Mouse (Mus musculus) left cerebral cortex, adult 2 months (tissue): ENCODE data around the gene Mgat2. TPM values are rescaled to one million over a fixed set of nuclear protein-coding genes. Genes with fewer than 3 reads are reported as not detected.
A peak's percentile ranks its signal among the peaks of the same experiment; 100 is the strongest.
"Not testable (repeated sequence)": the region's sequence is repeated elsewhere in the genome, so short reads cannot be mapped to it uniquely, and the experiment has no call there.

ENCODE experiments used
- DNase-seq, 2 experiments: peaks; one replicate each; pipeline ENCODE4 v3.0.0; 2021 to 2022; ENCODE audit warnings: low spot score in 2 of 2, mixed read lengths in 1 of 2; ENCODE audit errors: extremely low spot score in 1 of 2
- H3K27ac ChIP-seq: fragments of 200-600 bp; 2 replicates; pipeline ENCODE4 v1.8.1; 2022
- H3K4me3 ChIP-seq: fragments of 200-600 bp; 2 replicates; pipeline ENCODE4 v1.8.1; 2022
- CTCF ChIP-seq: fragments of 200-600 bp; IDR thresholded peaks from 2 replicates; pipeline ENCODE4 v1.8.1; 2022; ENCODE audit warnings: antibody characterized with exemption, mild to moderate bottlenecking, moderate library complexity
- intact Hi-C: fragments of 180-260 bp; cut with DNase I; formaldehyde crosslinking; loops from one replicate; pipeline ENCODE4 v1.15.1; 2025
- total RNA-seq, 2 experiments: library from RNA; stranded (reverse); gene quantifications; 2 replicates each; pipeline ENCODE4 v1.2.3; 2021

Gene Mgat2
- total RNA-seq, 2 experiments from 2014 or later = 27.0 to 28.9 TPM

DNA sequence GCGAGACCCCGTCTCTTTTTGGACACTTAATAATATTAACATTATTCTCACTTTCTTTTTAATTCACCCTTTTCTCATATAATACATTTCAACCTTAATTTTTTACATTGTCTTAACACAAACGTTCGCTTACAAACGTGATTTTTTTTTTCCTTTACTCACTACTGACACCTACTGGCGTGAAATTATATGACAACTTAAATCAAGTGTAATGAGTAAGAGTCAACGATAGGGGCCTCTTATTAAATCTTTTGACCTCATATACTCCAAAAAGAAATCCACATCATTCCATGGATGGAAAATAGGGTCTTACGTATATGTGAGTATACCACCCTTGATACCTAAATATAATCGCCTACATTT, 24.4 kb upstream of the Mgat2 start:
- 0 out of 2 replicates have a peak overlapping the region, but pooled peaks have one; percentile 13 for H3K4me3 ChIP-seq
- intact Hi-C loops = loop anchor here (1.0 kb wide), 1 partner anchor 38 kb away; the partner anchor contains the start of gene Gm49383
- TF ChIP-seq CTCF = peak; percentile 83
- no peak for DNase-seq
- H3K27ac ChIP-seq = no peak overlapping the region

GRCm38 (mm10) chr12:69160677-69161076, 23.3 kb upstream of the Mgat2 start:
- H3K4me3 ChIP-seq, intact Hi-C loops, DNase-seq, H3K27ac ChIP-seq: not testable (repeated sequence)

- intact Hi-C loops, DNase-seq, H3K27ac ChIP-seq, H3K4me3 ChIP-seq: not testable (repeated sequence)
Observed at GRCm38 (mm10) chr12:69163586-69163985, 20.4 kb upstream of the Mgat2 start.

- no peak for TF ChIP-seq CTCF
- DNase-seq = no peak
- Histone ChIP-seq H3K4me3 (no peak overlapping the region), H3K27ac (no peak overlapping the region)
- intact Hi-C loops = no loop called here
Observed at GRCm38 (mm10) chr12:69164904-69165303, 19.1 kb upstream of the Mgat2 start.

DNA sequence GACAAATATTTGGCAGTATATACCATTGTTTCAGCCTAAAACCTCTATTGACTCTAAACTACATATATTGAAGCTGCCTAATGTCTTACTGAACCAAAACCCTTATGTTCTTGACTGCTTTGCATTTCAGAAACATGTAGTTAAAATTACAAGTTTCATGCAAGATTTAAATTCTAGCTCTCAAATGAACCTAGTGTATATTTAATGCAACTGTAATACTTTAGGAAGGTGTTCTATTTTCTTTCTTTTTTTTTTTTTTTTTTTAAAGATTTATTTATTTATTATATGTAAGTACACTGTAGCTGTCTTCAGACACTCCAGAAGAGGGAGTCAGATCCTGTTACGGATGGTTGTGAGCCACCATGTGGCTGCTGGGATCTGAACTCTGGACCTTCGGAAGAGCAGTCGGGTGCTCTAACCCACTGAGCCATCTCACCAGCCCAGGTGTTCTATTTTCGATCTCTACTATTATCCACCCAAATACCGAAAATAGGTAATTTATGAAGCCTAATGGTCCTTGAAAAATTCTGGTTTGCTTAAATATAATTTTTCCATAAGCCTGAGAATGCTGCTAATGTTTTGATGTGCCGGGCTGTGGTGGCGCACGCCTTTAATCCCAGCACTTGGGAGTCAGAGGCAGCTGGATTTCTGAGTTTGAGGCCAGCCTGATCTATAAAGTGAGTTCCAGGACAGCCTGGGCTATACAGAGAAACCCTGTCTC, 16.9 kb upstream of the Mgat2 start:
- intact Hi-C loops, H3K4me3 ChIP-seq, H3K27ac ChIP-seq, DNase-seq: not testable (repeated sequence)

DNA sequence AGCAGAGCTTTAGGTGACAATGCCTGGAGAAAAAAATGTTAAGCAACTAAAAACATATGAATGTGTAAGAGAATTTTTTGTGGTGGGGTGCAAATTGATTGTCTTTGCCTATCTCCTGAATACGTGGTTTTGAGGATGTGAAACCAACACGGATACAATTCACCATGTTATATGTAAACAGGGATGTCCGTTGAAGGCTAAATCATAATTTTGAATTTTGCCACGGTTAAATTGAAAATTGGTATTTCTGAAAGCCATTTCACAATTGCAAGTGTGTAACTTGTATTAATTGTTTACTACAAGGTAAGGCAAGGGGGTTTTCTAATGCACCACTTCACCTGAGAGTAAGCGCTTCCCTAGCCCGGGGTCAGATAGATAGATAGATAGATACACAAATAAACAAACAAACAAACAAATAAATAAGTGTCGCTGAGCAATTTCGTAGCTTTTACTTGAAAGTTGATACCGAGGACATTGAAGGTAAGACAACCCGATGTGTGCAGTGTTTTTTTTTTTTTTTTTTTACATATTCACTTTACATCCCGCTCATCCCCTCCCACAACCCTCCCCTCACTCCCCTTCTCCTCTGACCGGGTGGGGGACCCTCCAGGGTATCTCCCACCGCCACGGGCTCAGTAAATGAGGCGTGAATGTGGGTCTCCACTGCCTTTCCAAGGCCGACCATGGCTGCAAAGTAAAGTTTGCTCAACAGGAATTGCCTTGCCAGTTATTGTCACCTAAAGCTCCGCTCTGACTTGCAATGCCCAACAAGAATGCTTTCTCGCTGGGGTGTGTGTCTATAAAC, 16.1 kb upstream of the Mgat2 start:
- Histone ChIP-seq H3K4me3 (peak overlapping the region; percentile 80), H3K27ac (peak overlapping the region; percentile 99)
- no peak for DNase-seq
- intact Hi-C loops = no loop called here
- no peak for TF ChIP-seq CTCF

GRCm38 (mm10) chr12:69168461-69169106, 15.4 kb upstream of the Mgat2 start, which contains the start of gene Lrr1:
TSS of gene Lrr1 (plus strand) at chr12:69168814.
- intact Hi-C loops = no loop called here
- DNase-seq = peak; percentile 76 to 83
- no peak; the same call in 1 of the 2 replicates for TF ChIP-seq CTCF
- H3K27ac ChIP-seq = peak within 1 kb of the TSS; percentile 99
- H3K4me3 ChIP-seq = peak within 1 kb of the TSS; percentile 80

DNA sequence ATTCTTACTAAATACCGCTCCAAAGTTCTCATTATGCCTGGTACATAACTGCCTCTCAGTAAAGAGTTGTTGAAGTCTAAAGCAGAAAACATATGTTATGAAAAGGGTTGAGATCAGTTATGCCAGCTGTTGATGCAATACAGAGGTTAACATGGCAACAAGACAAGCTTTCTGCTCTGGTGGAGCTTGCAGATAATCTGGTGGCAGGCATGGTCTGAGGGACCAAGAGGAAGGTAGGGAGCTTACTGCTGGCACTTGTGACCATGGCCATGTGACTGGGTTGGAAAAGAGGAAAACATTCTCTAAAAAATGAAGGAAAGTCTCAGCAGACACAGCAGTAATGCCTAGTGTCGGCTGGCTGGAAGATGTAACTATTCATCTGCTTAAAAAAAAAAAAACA, 12.7 kb upstream of the Mgat2 start:
- TF ChIP-seq CTCF = no peak
- Histone ChIP-seq H3K27ac (no peak overlapping the region), H3K4me3 (no peak overlapping the region)
- no peak for DNase-seq
- intact Hi-C loops = no loop called here

- TF ChIP-seq CTCF = no peak
- no peak overlapping the region for H3K27ac ChIP-seq
- intact Hi-C loops = no loop called here
- H3K4me3 ChIP-seq = no peak overlapping the region
- DNase-seq = no peak
Observed at GRCm38 (mm10) chr12:69175975-69176374, 8.0 kb upstream of the Mgat2 start.

- no peak for DNase-seq
Observed at GRCm38 (mm10) chr12:69177526-69177925, 6.4 kb upstream of the Mgat2 start.

DNA sequence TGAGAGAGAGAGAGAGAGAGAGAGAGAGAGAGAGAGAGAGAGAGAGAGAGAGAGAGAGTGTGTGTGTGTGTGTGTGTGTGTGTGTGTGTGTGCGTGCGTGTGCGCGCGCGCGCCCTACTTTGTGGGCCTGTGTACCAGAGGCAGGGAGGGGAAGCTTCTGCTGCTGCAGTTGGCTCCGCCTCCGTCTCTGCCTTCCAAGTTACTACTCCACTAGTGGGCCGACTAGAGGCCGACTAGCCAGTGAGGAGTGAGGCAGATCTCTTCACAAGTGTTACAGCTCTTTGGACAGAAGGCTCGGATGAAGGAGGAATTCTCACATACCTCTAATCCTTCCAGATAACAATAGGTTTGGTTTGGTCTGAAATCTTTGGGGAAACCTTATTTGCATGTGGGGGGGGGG, 4.6 kb upstream of the Mgat2 start:
- H3K4me3 ChIP-seq = no peak overlapping the region
- intact Hi-C loops = no loop called here
- no peak for DNase-seq
- H3K27ac ChIP-seq = no peak overlapping the region
- no peak for TF ChIP-seq CTCF

More at GRCm38 (mm10) chr12:69177526-69177925, 6.4 kb upstream of the Mgat2 start:
- no peak for TF ChIP-seq CTCF
- intact Hi-C loops = no loop called here
- Histone ChIP-seq H3K27ac (no peak overlapping the region), H3K4me3 (no peak overlapping the region)

GRCm38 (mm10) chr12:69181800-69182199, 2.2 kb upstream of the Mgat2 start:
- Histone ChIP-seq H3K4me3 (no peak overlapping the region), H3K27ac (no peak overlapping the region)
- intact Hi-C loops = no loop called here
- TF ChIP-seq CTCF = no peak
- no peak for DNase-seq
